Mouse (Mus musculus) lung, embryonic 14.5 days (tissue): Measurements from ENCODE around the gene Wrap53. TPM values are rescaled to one million over a fixed set of nuclear protein-coding genes. Genes with fewer than 3 reads are reported as not detected.
"Not testable (repeated sequence)": the region's sequence is repeated elsewhere in the genome, so short reads cannot be mapped to it uniquely, and the experiment has no call there.

ENCODE experiments used
- ATAC-seq: fragments of 200-750 bp; cut with Nextera tagmentation; 2 replicates; pipeline ENCODE4 v1.8.0; 2017; ENCODE audit warnings: mild to moderate bottlenecking, moderate TSS enrichment, moderate library complexity; ENCODE audit not compliant: insufficient read depth
- DNase-seq: peaks from one replicate; pipeline ENCODE4 v3.0.0-alpha.2; 2015
- H3K27ac ChIP-seq: fragments of 300-500 bp; sonication (generic); 2 replicates; pipeline ENCODE4 v1.5.1; 2014; ENCODE audit warnings: low read depth, mild to moderate bottlenecking, moderate library complexity
- H3K27me3 ChIP-seq: fragments of 300-500 bp; sonication (generic); 2 replicates; pipeline ENCODE4 v1.6.1; 2014; ENCODE audit warnings: low read length, control low read depth; ENCODE audit not compliant: insufficient read depth
- H3K36me3 ChIP-seq: fragments of 300-500 bp; sonication (generic); 2 replicates; pipeline ENCODE4 v1.6.1; 2014; ENCODE audit warnings: control low read depth; ENCODE audit not compliant: insufficient read depth
- H3K4me1 ChIP-seq: fragments of 300-500 bp; sonication (generic); 2 replicates; pipeline ENCODE4 v1.6.1; 2014; ENCODE audit warnings: antibody characterized with exemption, control low read depth; ENCODE audit not compliant: insufficient read depth
- H3K4me2 ChIP-seq: fragments of 300-500 bp; sonication (generic); 2 replicates; pipeline ENCODE4 v1.6.1; 2014; ENCODE audit warnings: mild to moderate bottlenecking
- H3K4me3 ChIP-seq: fragments of 300-500 bp; sonication (generic); 2 replicates; pipeline ENCODE4 v1.5.1; 2014; ENCODE audit warnings: low read depth, low read length
- H3K9ac ChIP-seq: fragments of 300-500 bp; sonication (generic); 2 replicates; pipeline ENCODE4 v1.6.1; 2014
- H3K9me3 ChIP-seq: fragments of 300-500 bp; sonication (generic); 2 replicates; pipeline ENCODE4 v1.6.1; 2016; ENCODE audit warnings: low read depth, low read length, control low read depth
- CTCF ChIP-seq: IDR thresholded peaks from 2 replicates; pipeline ENCODE4 v1.5.1; 2016; ENCODE audit warnings: antibody characterized with exemption, low read depth
- WGBS: fragments of 180-500 bp; shearing (Covaris S2); extraction: QIAGEN DNeasy Blood & Tissue Kit; methylation state at CpG from one replicate; pipeline ENCODE4 v1.1.7; 2014; 5-methylcytosine and 5-hydroxymethylcytosine counted together
- polyA plus RNA-seq: library from polyadenylated mRNA; unstranded; fragments of >200 nt; fragmentation: Nextera tagmentation; extraction: Ambion mirVana; gene quantifications from 2 replicates; pipeline ENCODE4 v1.2.1, GENCODE M21; 2014

The Wrap53 gene
- polyA plus RNA-seq, result 27.1 and 33.6 TPM in 2 replicates

GRCm38 (mm10) chr11:69580091-69580514 lies at the start of gene Wrap53, which contains the start of gene Trp53:
Gene Wrap53 (minus strand): TSS chr11:69580255.
Gene Trp53 (plus strand): TSS chr11:69580359.
- H3K36me3 ChIP-seq, result peaks cover 31% of the 10 kb centered on the region
- under 1% methylated on average over 13 of the region's 13 CpGs for WGBS
- no peak for TF ChIP-seq CTCF
- H3K27me3 ChIP-seq, result no peaks in the 10 kb centered on the region
- ATAC-seq, result peak; percentile 58
- peak within 1 kb of the TSS; percentile 91 for H3K27ac ChIP-seq
- peak within 1 kb of the TSS; percentile 85 for H3K9ac ChIP-seq
- H3K4me3 ChIP-seq, result peak within 1 kb of the TSS; percentile 84
- H3K4me2 ChIP-seq, result peak within 1 kb of the TSS; percentile 92
- DNase-seq, result peak; percentile 97
- peaks cover 11% of the 10 kb centered on the region for H3K4me1 ChIP-seq
- H3K9me3 ChIP-seq, result no peaks in the 10 kb centered on the region

- Histone ChIP-seq H3K27ac (no peak overlapping the region), H3K4me1 (peaks cover 8% of the 10 kb centered on the region), H3K27me3 (no peaks in the 10 kb centered on the region), H3K9me3 (no peaks in the 10 kb centered on the region), H3K36me3 (no peaks in the 10 kb centered on the region), H3K4me3 (no peak overlapping the region), H3K4me2 (no peak overlapping the region), H3K9ac (no peak overlapping the region)
- ATAC-seq (no peak), DNase-seq (peak; percentile 45)
- WGBS, result 62% methylated on average over 1 of the region's 1 CpGs
- TF ChIP-seq CTCF, result peak; percentile 59
Observed at GRCm38 (mm10) chr11:69629802-69630201, 49.7 kb upstream of the Wrap53 start.

- no peak overlapping the region for H3K4me3 ChIP-seq
- no peak overlapping the region for H3K4me2 ChIP-seq
- no peaks in the 10 kb centered on the region for H3K4me1 ChIP-seq
- H3K9ac ChIP-seq, result no peak overlapping the region
- ATAC-seq, result no peak
- DNase-seq, result peak; percentile 93
- H3K27ac ChIP-seq, result no peak overlapping the region
- H3K9me3 ChIP-seq, result no peaks in the 10 kb centered on the region
- H3K27me3 ChIP-seq, result no peaks in the 10 kb centered on the region
- TF ChIP-seq CTCF, result peak; percentile 97
- WGBS, result 34% methylated on average over 6 of the region's 6 CpGs
- H3K36me3 ChIP-seq, result no peaks in the 10 kb centered on the region
Observed at GRCm38 (mm10) chr11:69628286-69628685, 48.2 kb upstream of the Wrap53 start.

- H3K4me3 ChIP-seq, H3K36me3 ChIP-seq, H3K27ac ChIP-seq, H3K9ac ChIP-seq, H3K4me1 ChIP-seq, DNase-seq, ATAC-seq, H3K9me3 ChIP-seq, H3K4me2 ChIP-seq, H3K27me3 ChIP-seq: not testable (repeated sequence)
- WGBS, result 79% methylated on average over 2 of the region's 2 CpGs
Observed at GRCm38 (mm10) chr11:69624339-69624738, 44.3 kb upstream of the Wrap53 start.

GRCm38 (mm10) chr11:69623006-69623405 lies 43.0 kb upstream of the Wrap53 start:
- peak overlapping the region; percentile 55 for H3K4me3 ChIP-seq

GRCm38 (mm10) chr11:69622406-69622805 lies 42.4 kb upstream of the Wrap53 start:
- Histone ChIP-seq H3K27me3 (no peaks in the 10 kb centered on the region), H3K9me3 (no peaks in the 10 kb centered on the region), H3K36me3 (no peaks in the 10 kb centered on the region), H3K27ac (peak overlapping the region; percentile 80), H3K4me3 (peak overlapping the region; percentile 55), H3K4me2 (peak overlapping the region; percentile 82), H3K4me1 (no peaks in the 10 kb centered on the region), H3K9ac (peak overlapping the region; percentile 71)
- TF ChIP-seq CTCF, result no peak
- ATAC-seq, result peak; percentile 16; the same call in 1 of the 2 replicates
- 25% methylated on average over 6 of the region's 6 CpGs for WGBS
- peak; percentile 56 for DNase-seq

More at GRCm38 (mm10) chr11:69623006-69623405, 43.0 kb upstream of the Wrap53 start:
- no peaks in the 10 kb centered on the region for H3K4me1 ChIP-seq
- 58% methylated on average over 4 of the region's 4 CpGs for WGBS
- no peaks in the 10 kb centered on the region for H3K9me3 ChIP-seq
- DNase-seq (no peak), ATAC-seq (no peak)
- no peak overlapping the region for H3K27ac ChIP-seq
- H3K36me3 ChIP-seq, result no peaks in the 10 kb centered on the region
- no peaks in the 10 kb centered on the region for H3K27me3 ChIP-seq
- peak overlapping the region; percentile 71; the same call in 1 of the 2 replicates for H3K9ac ChIP-seq
- TF ChIP-seq CTCF, result no peak
- H3K4me2 ChIP-seq, result peak overlapping the region; percentile 82

GRCm38 (mm10) chr11:69621571-69622268 lies 41.7 kb upstream of the Wrap53 start, which contains the start of gene Sat2:
Gene Sat2 (plus strand): TSS chr11:69622024.
- H3K27ac ChIP-seq, result peak within 1 kb of the TSS; percentile 80
- H3K9me3 ChIP-seq, result no peaks in the 10 kb centered on the region
- H3K4me3 ChIP-seq, result peak within 1 kb of the TSS; percentile 55
- no peaks in the 10 kb centered on the region for H3K36me3 ChIP-seq
- TF ChIP-seq CTCF, result no peak
- peak; percentile 93 for ATAC-seq
- peaks cover under 1% of the 10 kb centered on the region; the same call in 1 of the 2 replicates for H3K27me3 ChIP-seq
- H3K9ac ChIP-seq, result peak within 1 kb of the TSS; percentile 71
- peak; percentile 89 for DNase-seq
- H3K4me1 ChIP-seq, result no peaks in the 10 kb centered on the region
- peak within 1 kb of the TSS; percentile 82 for H3K4me2 ChIP-seq
- WGBS, result 1% methylated on average over 20 of the region's 20 CpGs
